Mouse (Mus musculus) ovary, adult 18-20 months (tissue): ENCODE data around the gene Pdlim5.
"Not testable (repeated sequence)": the region's sequence is repeated elsewhere in the genome, so short reads cannot be mapped to it uniquely, and the experiment has no call there.

Source experiments
- DNase-seq: peaks from one replicate; pipeline ENCODE4 v3.0.0; 2022; ENCODE audit warnings: low spot score, mixed read lengths

Pdlim5 gene

GRCm38 (mm10) chr3:142274993-142275392, 120.5 kb downstream of the Pdlim5 start:
- DNase-seq, result no peak

GRCm38 (mm10) chr3:142274451-142274850, 121.0 kb downstream of the Pdlim5 start:
- no peak for DNase-seq

DNA sequence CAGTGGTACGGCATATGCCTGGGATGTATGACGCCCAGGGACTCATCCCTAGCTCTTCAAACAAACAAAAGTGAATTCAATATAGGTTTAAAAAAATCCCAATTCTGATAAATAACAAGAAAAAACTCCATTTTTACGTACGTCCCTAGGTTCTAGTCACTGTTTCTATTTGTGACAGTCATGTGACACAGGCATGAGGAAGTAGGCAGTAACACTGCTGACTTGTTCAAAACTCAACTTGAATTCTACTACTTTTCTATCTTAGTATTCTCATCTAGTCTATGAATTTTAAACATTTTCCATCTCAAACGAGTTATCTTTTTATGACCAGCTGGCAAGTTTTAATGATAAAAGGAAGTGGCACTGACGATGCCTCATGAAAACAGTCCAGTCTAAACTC, 122.2 kb downstream of the Pdlim5 start:
- no peak for DNase-seq

DNA sequence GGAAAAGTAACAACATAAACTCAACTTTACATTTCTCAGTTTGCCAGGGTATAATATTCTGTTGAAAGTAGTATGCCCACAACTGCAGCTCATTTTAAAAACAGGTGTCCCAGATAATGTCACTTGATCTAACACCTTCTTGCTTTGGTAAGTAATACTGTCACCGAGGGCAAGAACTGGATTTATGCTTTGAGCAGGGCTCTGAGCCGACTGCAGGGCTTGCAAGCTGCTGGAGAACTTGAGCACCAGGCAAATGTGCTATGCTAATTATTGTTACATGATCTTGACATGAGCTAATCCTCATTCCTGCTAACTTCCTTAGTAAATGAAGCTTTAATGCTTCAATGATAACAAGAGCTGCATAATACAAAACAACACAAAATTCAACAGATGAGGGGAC, 139.1 kb downstream of the Pdlim5 start:
- no peak for DNase-seq

GRCm38 (mm10) chr3:142252086-142252485, 143.4 kb downstream of the Pdlim5 start:
- DNase-seq, result no peak

- no peak for DNase-seq
These were observed 146.0 kb downstream of the Pdlim5 start for GRCm38 (mm10) chr3:142249458-142249857.

DNA sequence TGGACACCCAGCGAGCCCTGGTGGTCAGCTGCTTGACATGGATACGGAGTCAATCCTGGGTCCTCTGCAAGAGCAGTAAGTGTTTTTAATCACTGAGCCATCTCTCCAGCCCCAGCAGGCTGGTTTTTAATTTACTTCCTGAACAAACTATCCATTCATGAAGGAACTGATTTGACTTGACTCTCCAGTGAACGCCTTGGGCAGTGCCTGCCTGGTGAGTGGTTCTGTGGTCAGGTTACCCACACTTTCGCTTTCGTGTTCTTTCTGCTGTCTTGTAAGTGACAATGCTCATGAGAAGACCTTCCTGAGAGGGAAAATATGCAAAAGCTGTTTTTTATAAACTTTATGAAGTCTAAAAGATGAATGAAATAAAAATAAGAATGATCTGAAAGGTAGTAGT, 152.2 kb downstream of the Pdlim5 start:
- no peak for DNase-seq

DNA sequence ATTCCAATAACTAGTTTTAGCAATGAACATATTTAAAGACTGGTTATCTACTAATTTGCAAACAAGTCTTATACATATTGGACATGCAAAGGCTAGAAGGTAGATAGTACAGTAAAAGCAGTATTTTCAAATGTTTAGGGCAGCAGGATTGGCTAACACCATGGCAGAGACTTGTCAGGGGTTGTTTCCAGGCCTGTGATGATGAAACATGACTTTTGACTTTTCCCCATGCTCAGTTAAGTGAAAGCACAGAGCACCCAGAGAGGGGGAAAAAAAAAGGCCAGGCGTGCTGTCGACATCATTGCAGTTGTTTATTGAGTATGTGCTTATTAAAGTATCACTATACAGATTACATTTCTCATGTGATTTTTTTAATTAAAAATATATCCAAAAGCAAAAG, 156.2 kb downstream of the Pdlim5 start:
- DNase-seq, result no peak

DNA sequence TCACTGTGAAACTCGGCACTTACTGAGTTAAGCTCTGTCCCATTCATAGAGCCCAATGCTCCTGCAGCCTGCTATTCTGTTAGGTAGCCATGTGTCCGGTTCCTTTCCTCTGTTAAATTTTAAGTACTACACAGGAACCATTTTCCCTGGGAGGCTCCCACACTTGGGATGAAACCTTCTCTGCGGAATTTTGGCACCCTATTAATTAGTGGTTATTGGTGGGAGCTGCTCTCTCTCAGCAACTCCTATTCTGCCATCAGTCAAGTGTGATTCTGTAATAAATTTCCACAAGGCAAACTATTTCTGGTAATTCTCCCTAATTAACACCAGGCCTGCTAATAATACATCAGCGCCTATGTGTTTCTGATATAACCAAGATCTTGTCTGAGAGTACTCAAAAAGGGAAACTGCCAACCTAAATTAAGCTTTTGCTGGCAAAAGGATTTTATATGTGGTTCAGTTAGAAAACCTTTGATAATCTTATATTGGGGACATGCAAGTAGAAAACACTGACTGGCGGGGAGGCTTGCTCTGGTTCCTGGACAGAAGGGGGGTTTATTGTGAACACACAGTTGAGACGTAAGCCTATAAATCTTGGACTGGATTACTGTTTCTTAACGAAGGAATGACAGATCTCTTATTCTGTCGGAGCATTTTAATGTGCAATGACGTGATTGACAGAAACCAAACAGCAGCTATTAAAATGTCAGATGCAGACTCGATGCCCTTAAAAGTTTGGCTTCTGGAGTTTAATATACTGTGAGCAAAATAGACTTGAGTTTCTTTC, 157.0 kb downstream of the Pdlim5 start:
- no peak for DNase-seq

DNA sequence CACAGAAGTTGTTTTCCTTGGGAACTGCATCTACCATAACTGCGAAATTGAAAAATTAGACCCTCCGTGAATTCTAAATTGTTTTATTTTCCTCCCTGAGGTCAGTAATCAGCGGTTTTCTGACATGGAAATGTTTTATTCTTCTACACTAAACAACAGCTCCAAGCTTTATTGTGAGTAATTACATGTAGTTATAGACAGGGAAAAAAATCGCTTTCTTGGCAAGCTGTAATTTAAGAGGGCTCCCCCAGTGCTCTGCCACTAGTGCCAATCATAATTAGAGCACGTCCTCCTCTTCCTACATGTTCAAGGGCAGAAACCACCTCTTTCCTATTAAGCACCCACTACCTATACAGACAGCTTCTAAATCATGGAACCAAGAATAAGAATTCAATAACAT, 157.9 kb downstream of the Pdlim5 start:
- no peak for DNase-seq

- DNase-seq, result no peak
These were observed 161.7 kb downstream of the Pdlim5 start for GRCm38 (mm10) chr3:142233606-142234465.

- DNase-seq, result no peak
These were observed 166.8 kb downstream of the Pdlim5 start for GRCm38 (mm10) chr3:142228665-142229064.

- no peak for DNase-seq
These were observed 172.9 kb downstream of the Pdlim5 start for GRCm38 (mm10) chr3:142222471-142223103.

DNA sequence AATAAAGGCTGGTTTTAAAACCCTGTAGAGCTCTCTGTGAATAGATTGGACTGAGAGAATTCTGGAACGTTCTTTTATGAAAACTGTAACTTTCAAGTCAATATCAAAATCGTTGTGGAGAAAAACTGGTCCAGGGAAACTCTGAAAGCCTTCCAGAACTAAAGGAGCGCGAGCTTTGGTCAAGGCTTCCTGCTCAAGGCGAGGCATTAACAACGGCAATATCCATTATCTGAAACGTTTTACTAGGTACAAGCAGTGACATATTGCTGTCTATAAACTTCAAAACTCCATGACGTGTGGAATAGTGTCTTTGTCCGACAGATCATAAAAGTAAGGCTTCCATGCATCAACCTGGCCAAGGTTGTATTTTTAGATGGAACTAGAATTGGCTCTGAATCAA, 175.6 kb downstream of the Pdlim5 start:
- DNase-seq, result no peak

DNA sequence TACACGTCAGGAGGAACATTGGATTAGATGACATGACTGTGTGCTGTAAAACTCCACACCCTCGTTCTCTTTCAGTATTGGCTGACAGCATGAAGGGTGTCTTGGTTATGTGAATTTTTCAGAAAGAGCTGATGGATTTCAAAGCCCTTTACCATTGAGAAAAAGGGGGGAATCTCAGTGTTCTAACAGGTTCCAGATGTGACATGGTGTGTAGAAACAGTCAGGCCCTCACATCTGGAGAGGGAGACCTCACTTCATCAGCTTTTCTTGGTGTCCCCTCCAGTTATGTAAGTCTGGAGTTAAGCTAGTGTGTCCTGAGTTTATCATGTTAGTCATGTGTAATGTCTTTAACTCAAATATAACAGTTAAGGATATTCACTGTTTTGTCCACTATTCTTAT, 182.7 kb downstream of the Pdlim5 start:
- no peak for DNase-seq

GRCm38 (mm10) chr3:142212186-142212585, 183.3 kb downstream of the Pdlim5 start:
- no peak for DNase-seq

- DNase-seq, result no peak
These were observed 185.5 kb downstream of the Pdlim5 start for GRCm38 (mm10) chr3:142209981-142210380.

DNA sequence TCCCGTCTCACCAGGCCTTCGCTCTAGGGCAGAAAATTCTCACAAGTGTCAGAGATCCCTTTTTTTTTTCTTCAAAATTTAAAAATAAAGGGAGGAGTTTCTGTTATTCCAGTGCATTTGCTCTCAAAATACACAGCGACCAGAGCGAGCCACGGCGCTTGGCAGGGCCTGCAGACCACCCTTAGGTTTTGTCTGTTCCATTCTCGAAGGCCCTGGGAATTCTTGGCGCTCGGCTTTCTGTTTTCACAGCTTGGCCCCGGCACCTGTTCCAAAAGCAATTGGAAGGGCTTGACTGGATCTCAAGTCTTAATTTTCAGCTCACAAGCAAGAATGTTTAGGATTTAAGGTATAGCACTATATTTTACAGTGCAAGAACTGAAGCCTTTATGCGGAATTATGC, 186.4 kb downstream of the Pdlim5 start:
- no peak for DNase-seq

GRCm38 (mm10) chr3:142207488-142207887, 188.0 kb downstream of the Pdlim5 start:
- DNase-seq, result no peak

GRCm38 (mm10) chr3:142206316-142206715, 189.2 kb downstream of the Pdlim5 start:
- DNase-seq, result no peak

- no peak for DNase-seq
These were observed 199.4 kb downstream of the Pdlim5 start for GRCm38 (mm10) chr3:142196142-142196541.

DNA sequence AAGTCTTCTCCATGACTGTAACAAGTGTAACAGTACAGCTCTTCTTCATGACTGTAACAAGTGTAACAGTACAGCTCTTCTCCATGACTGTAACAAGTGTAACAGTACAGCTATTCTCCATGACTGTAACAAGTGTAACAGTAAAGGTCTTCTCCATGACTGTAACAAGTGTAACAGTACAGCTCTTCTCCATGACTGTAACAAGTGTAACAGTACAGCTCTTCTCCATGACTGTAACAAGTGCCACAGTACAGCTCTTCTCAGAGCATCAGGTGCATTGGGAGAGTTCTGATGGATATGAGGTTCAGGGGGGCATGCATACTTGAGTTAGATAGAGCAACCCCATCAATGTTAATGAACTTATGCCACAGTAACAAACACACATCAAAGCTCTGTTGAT, 203.9 kb downstream of the Pdlim5 start:
- not testable (repeated sequence) for DNase-seq
